In genomic region chr13:48913141-48913540, GRCm38 (mm10) we compare ENCODE assay signal across 20 mouse cellular contexts.
"Had no signal": no experiment of that assay in that cellular context is flagged by ENCODE, and none has a peak within 500 bp of the region (broad histone marks: within the 10 kb centered on the region; RNA-seq: fewer than 3 reads in every experiment).

No protein-coding gene starts in this region.

- H3K4me2 ChIP-seq: heart, embryonic 11.5 days; hindbrain, embryonic 13.5 days; intestine, embryonic 15.5 days; limb, embryonic 12.5 days; liver, embryonic 11.5 days; liver, embryonic 13.5 days; liver, embryonic 15.5 days had no signal

- ATAC-seq: hindbrain, embryonic 16.5 days; inflammation-experienced regulatory T-cells, adult 6 months; intestine, embryonic 15.5 days; intestine, postnatal 0 days had no signal

- H3K27me3 ChIP-seq: hindbrain, embryonic 13.5 days; intestine, embryonic 15.5 days; limb, embryonic 12.5 days; liver, embryonic 13.5 days; liver, embryonic 15.5 days had no signal

- H3K27ac ChIP-seq: heart, adult 2 months; hindbrain, embryonic 13.5 days; intestine, embryonic 15.5 days; left cerebral cortex, adult 2 months; limb, embryonic 10.5 days; limb, embryonic 12.5 days; liver, embryonic 13.5 days; liver, embryonic 15.5 days had no signal

- H3K4me3 ChIP-seq: heart, adult 2 months; hindbrain, embryonic 13.5 days; intestine, embryonic 15.5 days; left cerebral cortex, adult 2 months; limb, embryonic 10.5 days; limb, embryonic 12.5 days; liver, embryonic 13.5 days; liver, embryonic 15.5 days had no signal

- H3K4me1 ChIP-seq: hindbrain, embryonic 13.5 days; limb, embryonic 10.5 days; liver, embryonic 13.5 days; liver, embryonic 15.5 days had no signal

- H3K9ac ChIP-seq: hindbrain, embryonic 13.5 days; intestine, embryonic 15.5 days; limb, embryonic 12.5 days; liver, embryonic 13.5 days; liver, embryonic 15.5 days had no signal

- DNase-seq: gastrocnemius, postnatal 14 days; gastrocnemius, postnatal 36 days; heart, adult 11 months; kidney, adult 18-20 months; kidney, postnatal 4 days; layer of hippocampus, adult 9-11 months; liver; liver, embryonic 13.5 days had no signal

- H3K9me3 ChIP-seq: hindbrain, embryonic 13.5 days; intestine, embryonic 15.5 days; limb, embryonic 10.5 days; limb, embryonic 12.5 days; liver, embryonic 13.5 days; liver, embryonic 15.5 days had no signal
